Mouse (Mus musculus): Measurements from ENCODE around the gene Svop. TPM values are rescaled to one million over a fixed set of nuclear protein-coding genes. Genes with fewer than 3 reads are reported as not detected.

The Svop gene
- not detected for polyA plus RNA-seq (2017; shearing (Covaris generic))

GRCm38 (mm10) chr5:114091057-114091807, at the start of gene Svop:
TSS of gene Svop (minus strand) at chr5:114091570.

DNA sequence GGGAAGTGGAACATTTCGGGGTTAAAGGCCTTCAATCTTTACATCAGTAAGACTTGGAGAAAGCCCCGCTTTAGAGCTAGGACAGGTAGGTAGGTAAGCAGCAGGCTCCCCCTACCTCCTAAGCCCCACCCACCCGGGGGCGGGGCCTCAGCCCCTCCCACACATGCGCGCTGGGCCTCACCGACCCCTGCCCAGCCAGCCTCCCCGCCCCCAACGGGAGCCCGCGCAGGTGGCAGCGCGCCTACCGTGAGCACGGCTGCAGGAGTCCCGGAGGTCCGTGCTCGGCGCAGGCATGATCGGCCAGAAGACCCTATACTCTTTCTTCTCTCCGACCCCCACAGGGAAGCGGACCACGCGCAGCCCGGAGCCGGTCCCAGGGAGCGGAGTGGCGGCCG, 38.8 kb upstream of the Svop start, which contains the start of gene Ung:
Gene Ung (plus strand): TSS at position 176 of the 395 bp plus-strand sequence.

DNA sequence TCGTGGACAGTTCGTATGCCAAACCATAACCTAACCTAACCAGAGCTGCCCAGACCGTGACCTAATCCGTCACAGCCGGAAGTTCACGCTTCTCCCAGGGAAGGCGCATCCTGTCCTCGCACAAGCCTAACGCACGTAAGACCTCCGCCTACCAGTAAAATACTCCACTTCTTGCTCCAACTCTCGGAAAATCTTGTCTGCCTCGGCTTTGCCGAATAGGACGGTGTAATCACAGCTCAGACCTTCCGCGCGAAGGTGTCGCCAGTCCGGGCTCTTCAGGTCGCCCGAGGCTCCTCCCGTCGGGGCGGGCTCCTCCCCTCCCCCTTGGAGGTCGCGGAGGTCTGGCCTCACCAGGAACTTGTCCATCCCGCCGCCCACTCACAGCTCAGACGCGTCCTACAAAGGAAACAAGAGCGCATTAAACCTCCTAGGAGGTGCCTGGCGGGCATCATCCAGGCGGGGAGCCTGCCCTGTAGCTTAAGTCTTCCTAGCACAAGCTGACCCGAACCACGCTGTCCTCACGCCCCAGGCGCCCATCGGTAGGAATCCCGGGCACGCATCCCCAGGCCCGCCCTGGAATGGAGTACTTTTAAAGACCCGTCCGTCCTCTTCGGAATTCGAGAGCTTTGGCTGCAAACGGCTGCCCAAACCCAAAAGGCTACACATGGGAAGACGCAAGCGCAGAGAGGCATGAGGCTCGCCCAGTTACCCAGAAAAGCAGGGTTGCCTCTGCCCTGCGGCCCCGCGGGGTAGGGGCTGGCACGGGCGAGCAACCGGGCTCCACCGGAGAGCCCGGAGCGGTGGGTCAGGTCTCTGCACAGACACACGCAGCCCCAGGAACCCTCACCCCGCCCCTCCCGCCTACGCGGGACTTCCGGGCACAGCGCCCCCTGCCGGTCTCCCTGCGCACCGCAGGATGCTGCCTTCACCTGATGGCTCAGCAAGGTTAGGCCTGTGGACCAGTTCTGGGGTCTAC, 36.3 kb upstream of the Svop start, which contains the start of gene Alkbh2:
Gene Alkbh2 (minus strand): TSS at position 845 of the 976 bp plus-strand sequence.

GRCm38 (mm10) chr5:114065161-114065560, 26.2 kb downstream of the Svop start, which contains the start of gene Usp30:
TSS of gene Usp30 (plus strand) at chr5:114065461.

DNA sequence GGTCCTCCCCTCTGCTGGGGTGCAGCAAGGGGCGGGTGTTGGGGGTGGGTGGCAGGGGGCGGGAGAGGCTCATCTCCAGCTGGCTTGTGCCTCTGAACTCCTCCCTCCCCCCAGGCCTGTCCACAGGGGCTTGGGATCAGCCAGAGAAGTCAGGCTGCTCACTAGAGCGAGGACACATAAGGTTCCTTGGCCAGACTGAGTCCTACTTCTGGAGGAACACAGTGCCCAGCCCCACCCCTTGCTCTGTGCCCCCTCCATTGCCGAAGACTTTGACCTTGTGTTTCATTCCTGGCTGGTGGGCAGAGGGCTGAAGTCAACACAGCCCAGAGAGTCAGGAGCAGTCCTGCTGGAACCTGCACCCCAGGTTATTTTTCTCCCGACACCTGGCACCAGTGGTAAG, 87.8 kb downstream of the Svop start, which contains the start of gene Dao:
Gene Dao (plus strand): TSS at position 162 of the 400 bp plus-strand sequence.

GRCm38 (mm10) chr5:113993487-113994465, 97.6 kb downstream of the Svop start, which contains the start of gene Ssh1:
TSS of gene Ssh1 (minus strand) at chr5:113993894.

Other genes starting within 250 kb of the Svop start
- 91.7 TPM for gene Coro1c, start 182.8 kb downstream of the Svop start, polyA plus RNA-seq (2017; shearing (Covaris generic))
- 36.1 TPM for gene Ssh1, start 97.7 kb downstream of the Svop start, polyA plus RNA-seq (2017; shearing (Covaris generic))
- 0.90 TPM for gene Dao, start 87.9 kb downstream of the Svop start, polyA plus RNA-seq (2017; shearing (Covaris generic))
- gene Usp30, start 26.1 kb downstream of the Svop start, polyA plus RNA-seq (2017; shearing (Covaris generic)): 1.7 TPM
- gene Alkbh2, start 36.6 kb upstream of the Svop start, polyA plus RNA-seq (2017; shearing (Covaris generic)): 20.2 TPM
- 2.1 TPM for gene Ung, start 38.8 kb upstream of the Svop start, polyA plus RNA-seq (2017; shearing (Covaris generic))
- gene Acacb, start 55.0 kb upstream of the Svop start, polyA plus RNA-seq (2017; shearing (Covaris generic)): 0.50 TPM
- gene Foxn4, start 182.2 kb upstream of the Svop start, polyA plus RNA-seq (2017; shearing (Covaris generic)): not detected
- gene Myo1h, start 197.6 kb upstream of the Svop start, polyA plus RNA-seq (2017; shearing (Covaris generic)): 6.6 TPM

Data from activated CD4-positive, CD25-positive, alpha-beta regulatory T cell, adult 9 weeks (primary cell).